Mouse (Mus musculus): Measurements from ENCODE around the gene Mef2b.
"Not testable (repeated sequence)": the region's sequence is repeated elsewhere in the genome, so short reads cannot be mapped to it uniquely, and the experiment has no call there.

Mef2b gene

DNA sequence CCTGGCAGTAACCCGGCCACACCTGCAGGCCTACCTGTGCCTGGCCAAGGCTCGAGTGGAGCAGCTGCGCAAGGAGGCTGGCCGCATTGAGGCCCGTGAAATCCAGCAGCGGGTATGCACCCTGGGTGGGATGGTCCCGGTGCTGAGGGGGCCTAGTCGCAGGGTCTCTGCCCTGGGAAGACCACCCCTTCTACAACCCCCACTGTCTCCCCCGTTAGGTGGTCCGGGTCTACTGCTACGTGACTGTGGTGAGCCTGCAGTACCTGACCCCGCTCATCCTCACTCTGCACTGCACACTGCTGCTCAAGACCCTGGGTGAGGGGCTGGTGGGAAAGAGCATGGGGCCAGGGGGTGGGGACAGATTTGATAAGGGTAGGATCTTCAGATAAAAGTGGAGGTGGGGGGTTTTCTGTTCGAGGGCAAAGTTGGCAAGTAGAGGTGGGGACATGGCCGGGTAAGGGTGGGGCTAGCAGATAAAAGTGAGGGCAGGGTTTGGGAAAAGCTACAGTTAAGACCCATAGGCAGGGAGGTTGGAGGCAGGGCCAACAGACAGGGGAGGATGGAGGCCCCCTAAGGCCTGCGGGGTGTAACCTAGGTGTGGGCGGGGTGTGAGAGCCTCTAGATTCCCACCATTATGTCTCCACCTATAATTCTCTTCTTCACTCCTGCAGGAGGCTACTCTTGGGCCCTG lies 41.8 kb downstream of the Mef2b start:
- DNase-seq (ENCODE audit: low spot score), result no peak

DNA sequence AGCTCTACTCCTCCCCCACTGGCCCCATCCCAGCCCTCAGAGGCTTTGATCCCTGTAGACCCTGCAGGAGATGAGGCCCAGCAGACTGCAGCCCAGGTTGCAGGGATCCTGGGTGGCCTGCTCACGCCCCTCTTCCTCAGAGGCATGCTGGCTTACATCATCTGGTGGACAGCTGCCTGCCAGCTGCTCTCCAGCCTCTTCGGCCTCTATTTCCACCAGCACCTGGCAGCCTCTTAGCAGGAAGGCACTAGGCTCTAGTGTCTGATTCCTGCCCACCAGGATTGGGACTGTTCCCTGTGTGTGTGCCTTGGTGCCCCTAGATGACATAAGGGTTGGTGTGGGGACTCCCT lies 42.4 kb downstream of the Mef2b start:
- no peak for DNase-seq (ENCODE audit: low spot score)

DNA sequence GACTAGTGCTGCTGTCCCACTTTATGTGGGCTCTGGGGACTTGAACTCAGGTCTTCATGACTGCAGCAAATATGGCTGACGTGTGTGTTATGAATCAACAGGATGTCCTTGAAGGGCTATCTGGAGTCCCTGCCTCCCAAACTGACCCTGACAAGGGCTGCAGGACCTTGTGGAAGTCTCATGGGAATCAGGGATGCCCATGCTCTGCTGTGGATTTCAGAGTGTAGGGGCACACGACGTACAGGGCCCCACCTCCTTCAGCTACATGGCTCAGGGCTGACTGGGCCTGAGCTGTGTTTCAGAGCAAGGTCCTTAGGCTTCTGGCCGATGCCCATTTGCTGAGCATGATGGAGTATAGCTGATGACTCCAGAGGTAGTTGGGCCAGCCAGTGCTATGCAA lies 43.7 kb downstream of the Mef2b start:
- DNase-seq (ENCODE audit: low spot score), result no peak

DNA sequence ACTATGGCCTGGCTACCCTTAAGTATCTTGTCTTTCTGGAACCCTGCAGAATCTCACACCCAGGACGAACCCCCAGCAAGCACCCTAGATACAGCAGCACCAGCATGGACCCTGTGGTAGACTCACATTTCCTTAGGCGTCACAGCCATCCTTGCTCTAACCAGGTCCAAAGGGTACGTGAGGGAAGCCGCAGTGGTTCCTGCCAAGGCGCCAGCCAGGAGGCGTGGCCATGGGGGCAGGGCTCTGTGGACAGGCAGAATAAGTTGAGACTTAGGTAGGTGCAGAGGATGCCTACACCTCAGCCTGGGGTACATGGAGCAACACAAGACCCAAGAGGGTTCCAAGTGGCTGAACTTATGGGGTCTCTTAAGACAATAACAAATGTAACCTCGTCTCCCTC lies 49.2 kb downstream of the Mef2b start:
- DNase-seq (ENCODE audit: low spot score), result no peak

DNA sequence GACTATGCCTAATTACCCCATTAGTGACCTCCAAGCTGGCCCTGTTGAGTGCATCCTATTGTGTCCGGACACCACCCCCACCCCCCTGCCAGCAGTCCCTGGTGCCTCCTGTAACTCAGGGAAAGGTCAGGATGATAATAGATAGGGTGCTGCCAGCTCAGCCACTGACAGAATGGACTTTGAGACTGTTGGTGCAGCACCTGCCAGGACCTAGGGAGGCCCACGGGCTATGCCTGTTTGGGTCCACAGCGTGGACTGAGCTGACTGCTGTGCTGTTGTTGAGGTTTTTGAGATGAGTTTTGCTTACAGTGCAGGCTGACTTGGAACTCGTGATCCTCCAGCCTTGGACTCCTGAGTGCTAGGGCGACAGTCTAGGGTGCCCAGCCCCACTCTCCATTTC lies 53.7 kb downstream of the Mef2b start:
- DNase-seq (ENCODE audit: low spot score), result no peak

DNA sequence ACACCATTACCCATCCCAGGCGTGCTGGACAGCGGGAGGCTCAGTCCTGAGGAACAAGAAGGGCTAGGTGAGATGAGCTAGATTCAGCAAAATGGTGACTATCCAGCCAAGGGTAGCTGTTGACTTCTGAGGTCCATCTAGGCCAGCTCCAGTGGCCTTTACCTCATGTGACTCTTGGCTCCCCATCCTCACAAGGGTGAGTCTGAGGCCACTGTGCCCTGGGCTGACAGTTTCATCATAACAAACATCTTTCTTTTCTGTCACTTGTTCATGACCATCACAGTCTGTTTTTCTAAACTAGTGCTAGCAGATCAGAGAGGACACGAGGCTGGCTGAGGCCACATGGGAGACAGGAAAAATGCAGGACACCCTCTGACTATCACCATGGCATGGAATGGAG lies 54.7 kb downstream of the Mef2b start:
- DNase-seq (ENCODE audit: low spot score), result no peak

DNA sequence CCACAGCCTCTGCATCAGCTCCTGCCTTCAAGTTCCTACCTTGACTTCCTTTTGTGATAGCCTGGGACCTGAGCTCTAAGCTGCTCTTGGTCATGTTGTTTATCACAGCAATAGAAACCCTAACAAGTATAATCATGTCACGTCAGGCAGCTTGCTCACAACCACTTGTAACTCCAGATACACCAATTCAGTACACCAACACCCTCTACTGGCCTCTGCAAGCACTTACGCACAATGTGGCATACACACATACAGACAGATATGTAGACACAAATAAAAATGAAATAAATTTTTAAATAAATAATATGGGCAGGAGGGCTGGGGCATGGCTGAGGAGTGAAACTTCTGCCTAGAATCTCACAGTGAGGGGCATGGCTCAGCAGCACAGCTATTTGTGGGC lies 56.3 kb downstream of the Mef2b start:
- no peak for DNase-seq (ENCODE audit: low spot score)

DNA sequence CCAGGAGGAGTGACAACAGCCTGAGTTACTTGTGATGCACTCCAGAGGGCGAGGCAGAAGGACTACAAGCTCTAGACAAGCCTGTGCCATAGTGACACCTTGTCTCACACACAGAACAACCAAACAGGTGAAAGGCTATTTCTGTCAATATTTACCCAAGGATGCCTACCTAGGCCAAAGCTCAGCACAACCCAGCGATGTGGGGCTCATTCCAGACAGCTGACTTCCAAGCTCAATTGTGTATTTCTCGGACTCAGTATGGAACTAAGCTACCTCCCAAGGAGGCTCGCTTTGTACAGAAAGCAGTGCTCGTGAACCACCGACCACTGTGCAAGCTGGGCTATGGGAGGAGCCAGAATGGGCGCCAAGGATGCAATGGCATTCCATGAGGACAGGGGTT lies 58.1 kb downstream of the Mef2b start:
- no peak for DNase-seq (ENCODE audit: low spot score)

DNA sequence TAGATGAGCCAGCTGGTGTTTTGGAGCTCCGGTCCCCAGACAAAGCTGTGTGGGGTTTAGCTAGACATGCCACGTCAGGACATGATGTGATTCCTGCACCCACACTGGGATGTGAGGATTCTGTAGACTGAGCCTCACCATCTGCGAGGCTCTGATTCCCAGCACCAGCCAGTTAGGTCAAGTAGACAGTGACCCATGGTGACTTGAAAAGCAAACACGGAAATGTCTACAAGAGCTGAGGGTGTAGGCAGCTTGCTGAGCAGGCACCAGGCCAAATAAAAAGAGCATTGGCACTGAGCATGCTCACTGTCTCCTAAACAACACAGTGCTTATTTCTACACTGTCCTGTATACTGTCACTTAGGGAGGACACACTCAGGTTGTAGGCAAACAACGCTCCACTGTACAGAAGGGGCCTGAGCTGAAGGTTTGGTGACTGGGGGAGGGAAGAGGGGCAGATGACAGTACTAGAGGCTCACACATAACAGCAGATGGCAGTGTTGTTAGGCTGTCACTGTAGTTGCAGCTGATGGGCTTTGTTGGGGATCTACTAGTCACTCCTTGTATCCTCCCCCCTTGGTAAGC lies 60.7 kb downstream of the Mef2b start:
- peak; percentile 57 for DNase-seq (ENCODE audit: low spot score)

DNA sequence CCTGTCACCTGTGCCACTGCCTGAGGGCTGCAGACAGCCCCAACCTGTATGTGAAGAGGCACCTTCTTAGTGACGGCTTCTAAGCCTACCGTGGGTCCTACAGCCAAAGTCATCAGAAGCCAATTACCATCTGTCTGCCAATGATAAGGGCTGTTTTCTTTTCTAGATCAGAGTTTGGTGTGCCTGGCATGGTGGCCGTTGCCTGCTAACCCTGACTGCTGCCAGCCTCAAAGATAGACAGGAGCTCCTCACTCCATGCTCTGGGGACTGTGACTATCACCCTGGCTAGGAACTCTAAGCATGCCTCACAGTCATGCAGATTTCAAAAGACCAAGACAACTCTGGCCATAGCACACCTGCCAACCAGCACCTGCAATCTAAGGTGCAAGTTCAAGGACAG lies 61.9 kb downstream of the Mef2b start:
- no peak for DNase-seq (ENCODE audit: low spot score)

DNA sequence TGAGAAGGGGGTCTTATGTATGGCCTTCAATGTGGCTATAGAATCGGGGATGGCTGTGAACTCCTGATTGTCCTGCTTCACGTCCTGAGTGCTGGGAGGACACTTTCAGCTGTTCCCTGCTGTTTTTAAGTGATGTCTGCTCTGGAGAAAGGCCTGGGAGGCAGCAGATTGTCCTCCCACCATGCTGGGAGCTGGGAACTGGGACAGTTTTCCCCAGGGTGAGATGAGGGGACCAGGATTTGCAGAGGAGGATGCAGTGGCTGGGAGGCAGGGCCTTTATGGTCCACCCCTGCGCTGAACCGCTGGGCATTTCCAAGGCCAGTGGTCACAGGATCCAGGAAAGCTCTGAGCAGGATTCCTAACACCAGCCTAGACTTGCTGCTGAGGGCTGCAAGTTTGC lies 63.6 kb downstream of the Mef2b start:
- DNase-seq (ENCODE audit: low spot score), result no peak

DNA sequence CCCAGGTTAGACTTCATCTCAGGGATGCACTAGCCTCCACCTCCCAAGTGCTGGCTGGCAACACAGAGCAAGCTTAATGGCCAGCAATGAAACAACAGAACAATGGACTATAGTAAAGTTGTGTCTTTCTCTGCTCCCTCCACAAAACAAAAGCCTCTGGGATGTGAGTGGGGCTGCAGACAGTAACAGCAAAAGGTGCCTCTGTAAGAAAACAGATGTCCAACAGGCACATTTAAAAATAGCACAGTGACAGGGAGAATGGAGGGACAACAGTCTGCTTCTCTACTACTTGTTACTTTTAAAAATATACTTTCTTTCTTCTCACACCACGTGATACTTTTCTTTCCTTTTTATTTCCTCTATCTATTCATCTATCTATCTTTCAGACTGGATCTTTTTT lies 65.2 kb downstream of the Mef2b start:
- DNase-seq (ENCODE audit: low spot score), result no peak

DNA sequence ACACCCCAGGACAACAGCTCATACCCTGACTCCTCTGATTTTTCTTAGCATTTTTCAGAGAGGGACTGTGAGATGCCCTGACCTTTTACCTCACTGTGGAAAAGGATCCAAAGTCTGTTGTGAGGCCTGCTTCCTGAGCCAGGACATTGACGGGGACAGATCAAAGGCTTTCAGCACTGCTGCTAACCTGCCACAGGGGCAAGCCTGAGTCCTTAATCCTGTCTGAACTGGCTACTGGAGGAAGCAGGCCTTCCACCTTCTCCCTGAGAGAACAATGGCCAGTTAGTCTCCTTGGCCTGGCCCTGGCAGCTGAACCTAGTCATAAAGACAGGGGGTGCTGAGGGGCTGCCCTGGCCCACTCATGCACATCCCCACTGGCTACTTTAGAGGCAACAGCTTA lies 68.6 kb downstream of the Mef2b start:
- no peak for DNase-seq (ENCODE audit: low spot score)

DNA sequence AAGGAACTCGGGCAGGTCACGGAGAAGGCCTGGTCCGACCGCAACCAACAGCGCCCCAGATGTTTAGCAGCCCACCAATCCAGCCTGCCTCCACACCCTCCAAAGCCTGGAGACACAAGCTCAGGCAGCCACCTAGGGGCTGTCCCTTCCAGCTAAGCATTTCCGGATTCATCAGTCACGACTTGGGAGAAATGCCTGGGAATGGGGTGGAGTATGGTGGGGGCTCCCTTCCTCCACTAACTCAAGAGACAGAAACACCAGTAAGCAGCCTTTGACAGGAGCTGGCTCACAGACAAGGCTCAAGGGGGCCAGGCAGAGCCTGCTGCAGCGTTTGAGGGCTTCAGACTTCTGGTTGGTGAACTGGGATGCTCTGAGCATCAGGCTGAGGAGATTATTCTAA lies 71.0 kb downstream of the Mef2b start:
- no peak for DNase-seq (ENCODE audit: low spot score)

DNA sequence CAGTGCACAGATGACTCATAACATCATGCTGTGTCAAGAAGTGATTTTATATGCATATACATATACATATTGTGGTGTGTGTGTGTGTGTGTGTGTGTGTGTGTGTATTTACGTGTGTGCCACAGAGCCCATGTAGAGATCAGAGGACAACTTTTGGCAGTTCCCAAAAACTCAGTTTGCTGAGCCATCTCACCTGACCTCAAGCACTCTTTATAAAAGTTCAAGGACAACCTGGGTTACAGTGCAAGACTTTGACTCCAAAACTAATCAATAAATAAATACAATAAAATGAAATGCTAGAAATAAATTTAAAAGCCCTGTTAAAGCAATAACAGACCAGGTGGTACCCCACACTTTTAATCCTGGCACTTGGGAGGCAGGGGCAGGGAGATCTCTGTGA lies 71.8 kb downstream of the Mef2b start:
- DNase-seq (ENCODE audit: low spot score), result no peak

DNA sequence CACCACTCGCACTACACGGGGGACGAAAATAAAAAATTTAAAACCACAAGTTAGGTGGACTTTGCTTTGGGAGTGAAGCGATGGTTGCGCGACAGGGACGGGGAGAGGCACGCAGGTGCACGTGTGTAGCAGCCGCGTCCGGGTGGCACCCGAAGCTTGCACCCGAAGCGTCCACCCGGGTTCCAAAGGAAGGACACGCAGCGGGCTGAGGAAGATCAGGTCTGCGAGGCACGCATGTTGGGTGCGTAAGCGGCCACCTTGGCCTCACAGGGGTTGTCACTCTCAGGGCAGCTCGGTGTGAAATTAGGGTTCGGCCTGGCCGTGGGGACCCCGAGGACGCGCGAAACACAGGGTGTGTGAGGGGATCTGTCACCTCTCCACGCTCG lies 72.2 kb downstream of the Mef2b start:
- DNase-seq (ENCODE audit: low spot score), result peak; percentile 33

DNA sequence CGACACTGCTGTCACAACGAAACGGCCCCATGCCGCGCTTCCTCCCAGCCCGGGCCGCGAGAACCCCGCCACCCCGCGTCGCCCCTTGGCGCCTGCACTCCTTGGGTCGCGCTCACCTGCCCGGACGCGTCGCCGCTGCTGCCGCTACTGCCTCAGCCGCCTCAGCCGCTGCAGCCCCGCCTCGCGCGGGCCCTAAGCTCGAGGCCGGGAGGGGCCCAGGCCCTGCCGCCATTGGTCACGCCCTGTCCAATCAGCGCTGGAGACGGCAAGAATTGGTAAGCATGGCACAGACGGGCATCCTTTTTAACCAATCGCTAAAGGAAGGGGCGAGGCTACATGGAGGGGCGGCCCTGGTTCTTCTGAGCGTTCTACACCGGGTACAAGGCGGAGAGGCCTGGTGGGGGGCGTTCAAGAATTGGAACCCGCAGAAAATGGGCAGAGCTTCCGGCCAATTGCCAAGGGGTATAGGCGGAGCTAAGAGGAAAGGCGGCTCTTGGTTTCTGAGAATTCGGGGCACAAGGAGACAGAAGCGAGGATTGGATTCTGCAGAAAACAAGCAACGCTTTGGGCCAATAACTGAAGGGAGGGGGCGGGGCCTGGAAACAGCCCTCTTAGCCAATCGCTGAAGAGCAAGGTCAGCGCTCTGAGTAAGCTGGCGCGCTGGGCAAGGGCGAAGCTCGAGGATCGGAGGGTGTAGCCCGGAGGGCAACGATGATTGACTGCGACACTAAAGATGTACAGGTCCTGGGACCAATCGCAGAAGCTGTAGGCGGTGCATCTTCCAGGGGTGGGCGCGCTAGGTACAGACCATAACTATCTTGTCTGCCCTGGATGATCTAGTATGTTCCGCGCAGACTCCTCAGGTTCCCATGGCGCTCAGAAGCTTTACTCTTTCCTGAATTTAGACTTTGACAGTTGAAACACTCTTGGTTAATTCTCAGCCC lies 72.9 kb downstream of the Mef2b start, which contains the start of gene Slc25a42:
Gene Slc25a42 (minus strand): TSS at position 194 of the 944 bp plus-strand sequence.
- DNase-seq (ENCODE audit: low spot score), result peak; percentile 97

DNA sequence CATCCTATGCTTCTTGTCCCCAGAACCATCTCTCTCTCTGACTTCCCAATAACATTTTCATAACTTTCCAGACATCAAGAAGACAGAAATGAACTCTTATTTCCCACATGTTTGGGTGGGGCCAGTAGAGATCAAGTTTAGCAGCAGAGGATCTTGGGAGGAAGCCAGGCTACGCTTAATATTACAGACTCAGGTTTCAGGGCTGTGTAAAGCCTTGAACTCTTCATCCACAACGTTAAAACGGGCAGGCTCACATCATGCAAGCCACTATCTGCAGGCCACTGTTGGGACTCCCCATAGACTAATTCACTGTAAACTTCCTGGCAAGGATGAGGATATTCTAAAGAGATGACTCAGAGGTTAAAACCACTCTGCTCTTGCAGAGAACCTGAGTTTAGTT lies 74.9 kb downstream of the Mef2b start:
- DNase-seq (ENCODE audit: low spot score), result no peak

DNA sequence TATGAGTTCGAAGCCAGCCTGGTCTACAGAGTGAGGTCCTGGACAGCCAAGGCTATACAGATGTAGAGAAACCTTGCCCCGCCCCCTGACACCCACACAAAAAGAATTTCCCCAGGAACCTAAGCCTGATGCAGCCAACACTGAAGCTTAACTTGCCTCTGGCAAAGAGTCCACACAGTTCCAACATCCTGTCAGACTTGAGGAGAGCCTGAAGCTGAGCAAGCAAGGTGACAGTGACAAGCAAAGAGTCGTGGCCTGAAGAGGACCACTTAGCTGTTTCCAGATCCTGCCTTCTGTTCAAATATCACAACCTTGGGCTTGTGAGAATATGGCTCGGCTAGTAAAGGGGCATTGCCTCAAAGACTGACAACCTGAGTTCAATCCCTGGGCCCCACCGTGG lies 75.6 kb downstream of the Mef2b start:
- DNase-seq (ENCODE audit: low spot score), result no peak

DNA sequence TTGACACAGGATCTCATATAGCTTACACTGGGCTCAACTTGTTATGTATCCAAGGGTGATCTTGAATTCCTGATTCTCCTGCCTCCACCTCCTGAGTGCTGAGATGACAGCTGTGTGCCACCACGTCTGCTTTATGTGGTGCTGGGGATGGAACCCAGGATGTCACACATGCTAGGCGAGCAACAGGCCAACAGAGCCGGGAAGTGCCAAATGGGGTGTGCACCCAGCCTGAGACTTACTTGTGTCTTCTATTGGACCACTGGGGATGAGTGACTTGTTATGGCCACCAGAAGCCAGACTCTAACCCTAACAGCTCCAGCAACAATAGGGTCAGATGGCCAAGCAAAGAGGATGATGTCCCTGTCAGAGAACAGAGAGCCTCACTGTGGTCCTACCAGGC lies 76.7 kb downstream of the Mef2b start:
- not testable (repeated sequence) for DNase-seq (ENCODE audit: low spot score)

DNA sequence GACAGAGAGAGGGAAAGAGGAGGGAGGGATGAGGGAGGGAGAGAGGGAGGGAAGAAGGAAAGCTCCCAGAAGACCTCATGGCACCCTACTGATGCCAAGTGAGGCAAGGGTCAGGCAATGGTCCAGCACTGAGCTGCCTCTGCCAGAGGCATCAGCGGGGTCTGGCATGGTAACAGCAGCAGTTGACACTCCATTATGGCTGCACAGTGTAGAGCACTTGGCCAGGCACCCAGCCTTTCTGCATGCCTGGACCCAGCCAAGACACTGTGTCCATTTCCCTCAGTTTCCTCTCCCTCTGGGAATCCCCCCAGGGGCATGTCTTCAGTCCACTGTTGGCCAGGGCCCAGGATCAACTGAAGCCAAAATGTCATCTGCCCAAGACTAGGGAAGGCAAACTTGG lies 77.1 kb downstream of the Mef2b start:
- peak; percentile 50 for DNase-seq (ENCODE audit: low spot score)
